Mouse (Mus musculus) kidney, adult 8-10 months (tissue): ENCODE data around the gene Acsm4.
"Not testable (repeated sequence)": the region's sequence is repeated elsewhere in the genome, so short reads cannot be mapped to it uniquely, and the experiment has no call there.

ENCODE experiments used
- DNase-seq, 2 experiments: peaks; one replicate each; pipeline ENCODE4 v3.0.0; 2022

Acsm4 gene

DNA sequence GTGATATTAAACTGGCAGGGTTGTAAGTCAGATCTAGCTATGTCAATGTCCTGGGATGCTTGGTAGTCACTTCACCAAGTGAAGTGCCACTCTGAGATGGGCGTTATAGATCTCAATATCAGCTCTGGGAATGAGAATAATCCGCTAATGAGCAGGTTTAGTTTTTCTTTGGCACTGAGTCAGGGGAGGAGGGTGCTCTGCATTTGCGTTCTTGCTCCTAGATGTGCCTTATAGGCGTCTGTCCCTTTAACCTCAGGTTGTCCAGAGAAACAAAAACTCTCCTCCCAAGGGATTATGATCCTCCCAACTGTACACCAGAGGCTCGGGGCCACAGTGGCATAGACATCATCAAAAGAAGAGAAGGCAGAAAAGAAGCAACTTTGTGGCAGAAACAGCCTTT, at the start of gene Acsm4:
Acsm4 (plus strand) TSS at position 301 of the 400 bp plus-strand sequence.
- no peak for DNase-seq

GRCm38 (mm10) chr7:119642307-119642706, 47.5 kb upstream of the Acsm4 start:
- peak; percentile 48 to 56 for DNase-seq

DNA sequence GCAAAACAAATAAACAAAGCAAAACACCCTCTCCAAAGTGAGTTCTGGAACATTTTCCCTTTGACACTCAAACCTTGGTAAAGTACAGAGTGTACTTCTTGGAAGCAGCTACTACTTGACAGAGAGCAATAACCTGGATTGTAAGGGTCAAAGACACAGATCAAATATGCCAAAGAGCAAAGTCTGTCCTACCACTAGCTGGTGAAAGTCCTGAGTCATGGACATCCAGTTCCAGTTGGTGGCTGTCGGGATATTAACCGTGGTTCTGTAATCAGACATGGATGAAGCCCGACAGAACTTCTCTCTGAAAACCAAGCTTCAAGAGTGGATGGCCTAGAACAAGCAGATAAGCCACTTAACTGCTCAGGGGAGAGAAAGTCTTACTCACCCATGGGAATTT, 21.9 kb upstream of the Acsm4 start:
- peak; percentile 69 to 83 for DNase-seq

DNA sequence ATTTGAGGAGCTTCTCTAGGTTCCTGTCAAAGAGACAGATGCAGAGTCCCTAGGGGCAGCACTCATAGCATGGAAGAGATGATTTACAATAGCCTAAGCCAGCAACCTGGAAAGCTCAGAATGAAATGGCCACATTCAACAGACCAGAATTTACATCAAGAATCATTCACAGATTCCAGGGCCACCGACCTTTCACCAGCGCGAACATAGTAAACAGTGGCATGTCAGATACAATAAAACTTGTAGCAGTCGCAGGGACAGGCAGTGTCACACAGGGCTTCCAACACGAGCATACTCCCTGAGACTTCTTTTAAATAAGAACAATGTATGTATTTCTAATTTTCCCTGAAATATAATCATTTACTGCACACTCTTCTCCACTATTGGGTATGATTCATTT, 19.4 kb upstream of the Acsm4 start:
- peak in 1 of 2 experiments; percentile 30 for DNase-seq

GRCm38 (mm10) chr7:119670925-119671324, 18.9 kb upstream of the Acsm4 start:
- DNase-seq = peak in 1 of 2 experiments; percentile 57

- DNase-seq = peak in 1 of 2 experiments; percentile 44
Observed at GRCm38 (mm10) chr7:119673465-119673864, 16.4 kb upstream of the Acsm4 start.

- no peak for DNase-seq
Observed at GRCm38 (mm10) chr7:119680107-119680506, 9.7 kb upstream of the Acsm4 start.

DNA sequence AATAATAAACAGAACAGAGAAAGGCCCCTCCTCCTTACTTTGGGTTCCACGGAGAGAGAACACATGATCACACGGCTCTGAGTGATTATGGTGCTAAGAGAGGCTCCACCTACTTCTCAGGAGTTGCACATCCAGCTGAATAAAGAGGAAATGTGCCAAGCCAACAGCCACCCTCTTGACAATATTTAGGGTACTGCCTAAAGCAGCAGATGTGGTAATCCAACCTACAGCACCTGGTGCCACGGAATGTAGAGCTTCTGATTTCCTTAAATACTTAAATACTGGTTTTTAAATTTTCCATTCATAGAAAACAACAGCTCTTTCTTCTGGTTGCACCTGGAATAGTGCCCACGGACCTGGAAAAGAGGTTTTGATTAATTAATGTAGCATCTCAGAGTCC, 7.1 kb upstream of the Acsm4 start:
- DNase-seq = no peak

GRCm38 (mm10) chr7:119692302-119692701, 2.5 kb downstream of the Acsm4 start:
- DNase-seq = no peak

DNA sequence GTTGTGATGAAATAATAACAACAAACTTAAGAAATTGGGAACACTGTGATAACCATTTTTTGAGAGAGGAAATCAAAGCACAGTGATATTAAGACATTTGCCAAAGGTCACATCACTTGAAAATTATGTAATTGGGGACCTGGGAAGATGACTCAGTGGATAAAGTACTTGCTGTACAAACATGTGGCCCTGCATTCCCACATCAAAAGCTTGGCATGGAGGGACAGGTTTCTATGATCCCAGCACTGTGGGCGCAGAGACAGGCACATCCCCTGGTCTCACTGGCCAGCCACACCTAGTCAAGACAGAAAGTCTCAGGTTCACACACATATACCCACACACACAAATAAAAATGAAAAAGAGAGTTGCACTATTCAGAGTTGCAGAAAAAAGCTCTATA, 5.1 kb downstream of the Acsm4 start:
- no peak for DNase-seq

GRCm38 (mm10) chr7:119714111-119714510, 24.3 kb downstream of the Acsm4 start:
- no peak for DNase-seq

GRCm38 (mm10) chr7:119720253-119720946, 30.6 kb downstream of the Acsm4 start, which contains the start of gene Thumpd1:
Gene Thumpd1 (minus strand): TSS chr7:119720798.
- DNase-seq = peak; percentile 87 to 92

DNA sequence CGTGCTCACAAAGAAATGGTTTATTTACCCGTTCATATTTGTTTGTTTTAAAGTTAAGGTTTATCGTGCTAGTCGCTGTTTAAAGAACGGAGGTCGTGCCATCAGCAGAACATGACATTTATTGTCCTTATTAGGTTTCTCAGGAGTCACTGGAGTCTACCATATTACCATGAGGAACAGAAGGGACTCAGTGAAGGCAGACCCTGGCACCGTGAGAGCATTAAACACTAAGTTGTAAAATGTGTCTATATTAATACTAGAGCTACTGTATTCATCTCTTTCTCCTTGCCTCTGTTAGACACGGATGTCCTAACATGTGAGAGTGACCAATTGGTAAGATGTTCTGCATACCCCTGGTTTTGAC, 31.1 kb downstream of the Acsm4 start:
- DNase-seq = no peak

GRCm38 (mm10) chr7:119727621-119728020, 37.8 kb downstream of the Acsm4 start:
- DNase-seq = no peak

DNA sequence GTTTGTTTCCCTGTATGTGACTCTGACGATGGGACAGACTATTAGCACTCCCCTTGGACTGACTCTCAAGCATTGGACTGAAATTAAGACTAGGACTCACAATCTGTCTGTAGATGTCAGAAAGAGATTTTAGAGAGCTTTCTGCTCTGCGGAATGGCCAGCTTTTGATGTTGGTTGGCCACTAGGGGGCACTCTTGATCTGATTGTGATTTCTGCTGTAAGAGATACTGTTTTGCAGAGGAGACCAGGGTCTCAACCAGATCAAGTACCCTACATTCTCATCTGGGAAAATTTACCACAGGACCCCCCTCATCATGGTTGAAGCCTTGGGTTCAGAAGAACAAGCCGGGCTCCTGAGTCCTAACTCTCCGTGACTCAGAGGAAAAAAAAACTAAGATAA, 41.4 kb downstream of the Acsm4 start:
- not testable (repeated sequence) for DNase-seq

- no peak for DNase-seq
Observed at GRCm38 (mm10) chr7:119738877-119739276, 49.1 kb downstream of the Acsm4 start.

- not testable (repeated sequence) for DNase-seq
Observed at GRCm38 (mm10) chr7:119739798-119740468, 50.1 kb downstream of the Acsm4 start.

DNA sequence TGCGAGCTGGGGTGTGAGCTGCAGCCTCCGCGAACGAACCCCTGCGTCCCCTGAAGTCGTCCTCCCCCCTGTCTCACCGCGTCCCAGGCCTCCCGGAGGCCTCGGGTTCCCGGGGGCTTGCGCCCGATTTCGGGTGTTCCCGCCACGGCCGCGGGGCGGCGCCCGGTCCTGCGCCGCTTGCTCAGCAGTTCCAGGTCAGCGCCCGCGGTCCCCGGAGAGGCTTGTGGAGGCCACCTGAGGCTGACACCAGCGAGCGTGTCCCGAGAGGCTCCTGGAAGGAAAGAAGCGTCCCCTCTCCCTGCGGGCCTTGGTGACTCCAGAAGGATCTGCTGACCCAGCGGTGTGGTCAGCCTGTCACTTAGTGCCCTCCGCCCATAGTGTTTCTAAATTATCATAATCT, 54.5 kb downstream of the Acsm4 start:
- no peak for DNase-seq

- DNase-seq = peak; percentile 70 to 75
Observed at GRCm38 (mm10) chr7:119745869-119746268, 56.0 kb downstream of the Acsm4 start.

DNA sequence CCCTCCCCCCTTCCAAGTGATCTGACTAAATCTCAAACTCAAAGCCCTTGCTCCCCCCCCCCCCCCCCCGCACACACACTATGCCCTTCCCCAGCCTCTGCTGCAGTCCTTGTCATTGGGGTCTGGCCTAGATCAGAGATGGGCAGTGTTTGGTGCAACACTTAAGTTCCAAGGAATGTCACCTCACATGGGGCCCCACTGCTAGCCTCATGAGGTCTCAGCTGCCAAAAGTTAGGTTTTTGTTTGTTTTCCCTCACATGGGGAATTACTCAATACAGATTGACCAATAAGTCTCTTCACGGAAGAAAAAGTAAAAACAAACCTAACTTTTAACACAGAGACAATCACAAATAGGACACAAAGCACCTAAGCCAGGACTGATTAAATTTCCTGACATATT, 58.9 kb downstream of the Acsm4 start:
- no peak for DNase-seq

DNA sequence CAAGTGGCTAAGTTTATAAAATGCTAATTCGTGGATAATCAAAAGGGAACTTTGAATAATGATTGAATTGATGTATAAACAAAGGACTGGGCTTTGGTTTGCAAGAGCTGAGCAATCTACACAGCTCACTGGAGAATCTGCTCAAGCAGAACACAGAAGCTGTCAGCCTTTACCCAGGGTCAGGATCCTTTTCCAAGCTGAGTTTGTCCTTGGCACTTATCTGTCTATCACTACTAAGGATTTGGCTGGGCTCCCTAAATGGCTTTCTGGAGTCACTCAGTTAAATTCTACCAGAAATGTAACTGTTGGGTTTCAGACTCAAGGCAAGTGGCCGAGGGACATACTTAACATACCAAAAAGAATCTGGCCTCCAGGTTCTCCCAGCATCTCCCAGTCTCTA, 60.1 kb downstream of the Acsm4 start:
- peak; percentile 59 to 73 for DNase-seq

- no peak for DNase-seq
Observed at GRCm38 (mm10) chr7:119753696-119754095, 63.9 kb downstream of the Acsm4 start.

GRCm38 (mm10) chr7:119760527-119760951, 70.7 kb downstream of the Acsm4 start, which contains the start of gene Acsm3:
Gene Acsm3 (plus strand): TSS chr7:119760923.
- DNase-seq = peak; percentile 32 to 64

DNA sequence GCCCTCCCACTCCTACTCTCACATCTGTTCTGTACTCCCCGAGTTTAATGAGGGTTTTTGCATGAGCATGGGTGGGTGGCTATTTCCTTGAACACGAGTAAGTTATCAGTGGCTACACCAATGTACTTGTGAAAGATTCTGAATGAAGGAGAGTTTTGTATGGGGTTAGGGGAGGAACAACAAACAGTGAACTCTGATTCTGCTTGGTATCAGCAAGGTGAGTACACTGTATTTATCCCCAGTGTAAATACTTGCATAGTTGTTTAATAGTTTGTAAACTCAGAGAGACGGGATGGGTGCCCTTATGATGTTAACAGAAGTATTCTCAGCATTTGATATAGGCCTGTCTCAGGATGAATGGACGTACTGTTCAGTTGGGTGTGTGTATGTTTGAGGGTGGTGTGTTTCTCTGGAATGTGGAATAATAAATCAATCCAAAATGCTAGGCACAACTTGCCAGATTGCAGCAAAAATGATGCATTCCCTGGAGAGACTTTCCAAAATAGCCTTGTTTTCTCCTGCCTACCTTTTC, 72.4 kb downstream of the Acsm4 start:
- no peak for DNase-seq
